Mouse (Mus musculus): ENCODE measurements around the gene Sptssb.

GRCm38 (mm10) chr3:69819851-69820200 lies 39.9 kb downstream of the Sptssb start:
- TF ChIP-seq CTCF (IDR thresholded peaks at IDR 0.05; ENCODE audit: control insufficient read depth, insufficient read depth, insufficient read length), result no peak
- no peak for TF ChIP-seq USF1 (IDR thresholded peaks at IDR 0.05; ENCODE audit: low read depth)
- no peak for TF ChIP-seq MYOD1 (IDR thresholded peaks at IDR 0.05; ENCODE audit: control insufficient read depth, insufficient read length, low read depth)
- no peak for TF ChIP-seq MAX (IDR thresholded peaks at IDR 0.05)
- no peak for TF ChIP-seq MYOG (IDR thresholded peaks at IDR 0.05; ENCODE audit: control insufficient read depth, extremely low read depth, insufficient read length)
